Mouse (Mus musculus): ENCODE measurements around the gene Ift172. TPM values are rescaled to one million over a fixed set of nuclear protein-coding genes. Genes with fewer than 3 reads are reported as not detected.
A peak's percentile ranks its signal among the peaks of the same experiment; 100 is the strongest.

Ift172 gene
- polyA plus RNA-seq, 1 experiment = 10.7 TPM

GRCm38 (mm10) chr5:31297047-31297757 is 6.3 kb upstream of the Ift172 start, which contains the start of gene Gckr:
TSS of gene Gckr (plus strand) at chr5:31297443.
- Histone ChIP-seq H3K79me3 (ENCODE audit: low read depth) (no peaks in the 10 kb centered on the region), H3K79me2 (ENCODE audit: control insufficient read depth, insufficient read depth) (no peaks in the 10 kb centered on the region), H3K27me3 (ENCODE audit: control insufficient read depth, insufficient read depth, insufficient read length) (peaks cover 25% of the 10 kb centered on the region), H3K4me3 (ENCODE audit: insufficient read depth, poor library complexity, severe bottlenecking) (no peak within 1 kb of the TSS), H3K36me3 (ENCODE audit: control insufficient read depth, insufficient read depth) (no peaks in the 10 kb centered on the region), H3ac (ENCODE audit: control insufficient read depth, insufficient read length, low read depth) (no peak within 1 kb of the TSS)
- TF ChIP-seq USF1 (IDR thresholded peaks at IDR 0.05; ENCODE audit: low read depth) (no peak), CEBPB (IDR thresholded peaks at IDR 0.05; ENCODE audit: low read depth) (no peak)

- Histone ChIP-seq H3K79me2 (ENCODE audit: control insufficient read depth, insufficient read depth) (no peaks in the 10 kb centered on the region), H3K79me3 (ENCODE audit: low read depth) (no peaks in the 10 kb centered on the region), H3K36me3 (ENCODE audit: control insufficient read depth, insufficient read depth) (no peaks in the 10 kb centered on the region), H3ac (ENCODE audit: control insufficient read depth, insufficient read length, low read depth) (peak within 1 kb of the TSS; percentile 59), H3K4me3 (ENCODE audit: insufficient read depth, poor library complexity, severe bottlenecking) (peak within 1 kb of the TSS; percentile 26), H3K27me3 (ENCODE audit: control insufficient read depth, insufficient read depth, insufficient read length) (peaks cover 21% of the 10 kb centered on the region)
- TF ChIP-seq CEBPB (IDR thresholded peaks at IDR 0.05; ENCODE audit: low read depth) (no peak), FOSL1 (IDR thresholded peaks at IDR 0.05; ENCODE audit: insufficient read depth, low read length, poor library complexity, severe bottlenecking) (no peak), MYOD1 (IDR thresholded peaks at IDR 0.05; ENCODE audit: control insufficient read depth, insufficient read length, low read depth) (no peak), MYOG (IDR thresholded peaks at IDR 0.05; ENCODE audit: control insufficient read depth, extremely low read depth, insufficient read length) (no peak), CTCF (IDR thresholded peaks at IDR 0.05; ENCODE audit: control insufficient read depth, insufficient read depth, insufficient read length) (no peak), USF1 (IDR thresholded peaks at IDR 0.05; ENCODE audit: low read depth) (no peak), MAX (IDR thresholded peaks at IDR 0.05) (no peak)
Measured at GRCm38 (mm10) chr5:31295606-31296141, 4.8 kb upstream of the Ift172 start, which contains the start of gene Fndc4. TSS of gene Fndc4 (minus strand) at chr5:31296080.

DNA sequence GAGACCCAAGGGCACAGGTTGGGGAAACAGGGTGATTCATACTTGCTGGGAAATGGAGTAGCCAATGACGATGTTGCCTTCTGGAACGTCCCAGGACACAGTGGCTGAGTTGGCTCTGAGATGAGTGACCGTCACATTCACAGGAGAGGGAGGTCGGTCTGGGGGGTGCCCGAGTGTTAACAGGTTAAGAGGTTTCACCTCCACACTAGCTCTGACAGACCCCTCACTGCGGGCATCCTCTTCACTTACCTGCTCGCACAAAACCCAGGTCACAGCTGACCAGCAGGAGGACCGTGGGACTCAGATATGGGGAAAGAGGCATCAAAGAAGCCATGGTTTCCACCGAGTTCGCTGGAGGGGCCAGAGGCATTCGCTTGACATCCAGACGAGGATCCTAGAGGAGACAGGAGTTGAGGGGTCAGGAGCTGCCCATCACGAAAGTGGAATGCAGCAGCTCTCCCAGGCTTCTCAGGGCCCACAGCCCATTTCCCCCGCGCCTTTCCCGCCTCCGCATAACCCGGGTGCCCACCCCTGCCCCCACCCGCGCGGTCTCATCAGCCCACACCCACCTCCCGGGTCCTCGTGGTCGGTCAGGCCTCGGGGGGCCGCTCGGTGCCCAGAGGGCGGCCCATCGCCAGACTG is 4.2 kb upstream of the Ift172 start:
- H3K79me2 ChIP-seq (ENCODE audit: control insufficient read depth, insufficient read depth) = no peaks in the 10 kb centered on the region
- H3K79me3 ChIP-seq (ENCODE audit: low read depth) = no peaks in the 10 kb centered on the region
- H3ac ChIP-seq (ENCODE audit: control insufficient read depth, insufficient read length, low read depth) = peak overlapping the region; percentile 59
- H3K36me3 ChIP-seq (ENCODE audit: control insufficient read depth, insufficient read depth) = no peaks in the 10 kb centered on the region
- peaks cover 16% of the 10 kb centered on the region for H3K27me3 ChIP-seq (ENCODE audit: control insufficient read depth, insufficient read depth, insufficient read length)
- TF ChIP-seq CTCF (IDR thresholded peaks at IDR 0.05; ENCODE audit: control insufficient read depth, insufficient read depth, insufficient read length) (no peak), MYOD1 (IDR thresholded peaks at IDR 0.05; ENCODE audit: control insufficient read depth, insufficient read length, low read depth) (no peak), MAX (IDR thresholded peaks at IDR 0.05) (no peak), MYOG (IDR thresholded peaks at IDR 0.05; ENCODE audit: control insufficient read depth, extremely low read depth, insufficient read length) (no peak), FOSL1 (IDR thresholded peaks at IDR 0.05; ENCODE audit: insufficient read depth, low read length, poor library complexity, severe bottlenecking) (no peak), USF1 (IDR thresholded peaks at IDR 0.05; ENCODE audit: low read depth) (no peak), CEBPB (IDR thresholded peaks at IDR 0.05; ENCODE audit: low read depth) (no peak)
- H3K4me3 ChIP-seq (ENCODE audit: insufficient read depth, poor library complexity, severe bottlenecking) = peak overlapping the region; percentile 26

DNA sequence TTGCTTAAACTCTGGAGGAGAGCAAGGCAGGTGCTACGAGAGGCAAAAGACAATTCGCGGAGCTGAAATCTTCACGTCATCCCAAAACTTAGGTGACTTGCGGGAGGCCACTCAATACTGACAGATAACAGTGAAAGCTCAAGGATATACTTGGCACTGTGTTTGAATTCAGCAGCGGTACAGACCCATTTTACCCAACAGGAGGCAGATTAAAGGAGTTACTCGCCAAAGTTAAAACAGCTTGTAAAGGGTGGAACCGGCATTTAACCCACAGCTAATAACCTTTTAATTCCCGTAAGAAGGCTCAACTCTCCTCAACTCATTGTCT is 409 bp upstream of the Ift172 start:
- TF ChIP-seq MYOD1 (IDR thresholded peaks at IDR 0.05; ENCODE audit: control insufficient read depth, insufficient read length, low read depth) (no peak), MYOG (IDR thresholded peaks at IDR 0.05; ENCODE audit: control insufficient read depth, extremely low read depth, insufficient read length) (no peak), CEBPB (IDR thresholded peaks at IDR 0.05; ENCODE audit: low read depth) (no peak), MAX (IDR thresholded peaks at IDR 0.05) (no peak), CTCF (IDR thresholded peaks at IDR 0.05; ENCODE audit: control insufficient read depth, insufficient read depth, insufficient read length) (no peak), USF1 (IDR thresholded peaks at IDR 0.05; ENCODE audit: low read depth) (no peak), FOSL1 (IDR thresholded peaks at IDR 0.05; ENCODE audit: insufficient read depth, low read length, poor library complexity, severe bottlenecking) (no peak)
- Histone ChIP-seq H3K36me3 (ENCODE audit: control insufficient read depth, insufficient read depth) (peaks cover 1% of the 10 kb centered on the region), H3ac (ENCODE audit: control insufficient read depth, insufficient read length, low read depth) (no peak overlapping the region), H3K27me3 (ENCODE audit: control insufficient read depth, insufficient read depth, insufficient read length) (no peaks in the 10 kb centered on the region), H3K79me2 (ENCODE audit: control insufficient read depth, insufficient read depth) (no peaks in the 10 kb centered on the region), H3K79me3 (ENCODE audit: low read depth) (no peaks in the 10 kb centered on the region), H3K4me3 (ENCODE audit: insufficient read depth, poor library complexity, severe bottlenecking) (peak overlapping the region; percentile 25)

- no peaks in the 10 kb centered on the region for H3K79me3 ChIP-seq (ENCODE audit: low read depth)
- no peaks in the 10 kb centered on the region for H3K27me3 ChIP-seq (ENCODE audit: control insufficient read depth, insufficient read depth, insufficient read length)
- no peak overlapping the region for H3K4me3 ChIP-seq (ENCODE audit: insufficient read depth, poor library complexity, severe bottlenecking)
- H3ac ChIP-seq (ENCODE audit: control insufficient read depth, insufficient read length, low read depth) = no peak overlapping the region
- TF ChIP-seq CEBPB (IDR thresholded peaks at IDR 0.05; ENCODE audit: low read depth) (no peak), USF1 (IDR thresholded peaks at IDR 0.05; ENCODE audit: low read depth) (no peak), MYOD1 (IDR thresholded peaks at IDR 0.05; ENCODE audit: control insufficient read depth, insufficient read length, low read depth) (no peak), CTCF (IDR thresholded peaks at IDR 0.05; ENCODE audit: control insufficient read depth, insufficient read depth, insufficient read length) (no peak)
- peaks cover 4% of the 10 kb centered on the region for H3K36me3 ChIP-seq (ENCODE audit: control insufficient read depth, insufficient read depth)
- H3K79me2 ChIP-seq (ENCODE audit: control insufficient read depth, insufficient read depth) = no peaks in the 10 kb centered on the region
Measured at GRCm38 (mm10) chr5:31289626-31290230, 1.2 kb downstream of the Ift172 start.
